Mouse (Mus musculus): ENCODE measurements at regions not wholly inside any gene's neighbourhood (a gene's known extent, or its start where the extent isn't known, plus 50 kb on each side); places are given as distances from the start of the nearest gene placed in this dataset.

GRCm38 (mm10) chr1:143881192-143881591 lies 104.1 kb downstream of the Uchl5 start:
- no peak for DNase-seq (ENCODE audit: extremely low read depth, low read depth)

- no peak for DNase-seq (ENCODE audit: extremely low read depth, low read depth)
These were observed 102.5 kb downstream of the Uchl5 start for GRCm38 (mm10) chr1:143879622-143880021.

GRCm38 (mm10) chr1:143878266-143878665 lies 101.2 kb downstream of the Uchl5 start:
- DNase-seq (ENCODE audit: extremely low read depth, low read depth) = no peak

GRCm38 (mm10) chr1:143860319-143860718 lies 83.2 kb downstream of the Uchl5 start:
- no peak for DNase-seq (ENCODE audit: extremely low read depth, low read depth)

- DNase-seq (ENCODE audit: extremely low read depth, low read depth) = no peak
These were observed 81.5 kb downstream of the Uchl5 start for GRCm38 (mm10) chr1:143858532-143858931.

Measured in MEL-GATA-1-ER (cell line).